Comparison of ENCODE assay signal across 13 mouse cellular contexts in genomic region chr12:108936834-108937233, GRCm38 (mm10). TPM values are rescaled to one million over a fixed set of nuclear protein-coding genes. Genes with fewer than 3 reads are reported as not detected.
DNase-seq lines count a peak whose midpoint lies in the region; ATAC-seq and TF ChIP-seq lines count a peak whose summit lies in the region.
"Had no signal": no experiment of that assay in that cellular context is flagged by ENCODE, and none has a peak within 500 bp of the region (broad histone marks: within the 10 kb centered on the region; RNA-seq: fewer than 3 reads in every experiment).

No protein-coding gene starts in this region.

- TF ChIP-seq EP300 in CH12.LX (IDR thresholded peaks at IDR 0.05; ENCODE audit: low read length): no peak

- H3K36me3 ChIP-seq in CH12.LX (replicated peaks in 1 of 2; ENCODE audit: control insufficient read depth in 1 of 2, insufficient read depth in 1 of 2, low read length in 1 of 2): peaks cover 0 to 41% of the 10 kb centered on the region in 2 experiments
- H3K36me3 ChIP-seq: hindbrain, embryonic 10.5 days; intestine, embryonic 15.5 days; liver, embryonic 15.5 days had no signal

- no peak for TF ChIP-seq CTCF in CH12.LX (conservative IDR thresholded peaks at IDR 0.05 in 1 of 2, IDR thresholded peaks at IDR 0.05 in 1 of 2; ENCODE audit: low read depth in 2 of 2, low read length in 2 of 2)

- TF ChIP-seq POLR2A in CH12.LX (IDR thresholded peaks at IDR 0.05; ENCODE audit: low read depth, low read length): no peak

- H3K79me2 ChIP-seq in CH12.LX (replicated peaks; ENCODE audit: control insufficient read depth, extremely low read depth, insufficient read depth, poor library complexity, severe bottlenecking): no peaks in the 10 kb centered on the region

- dilution Hi-C loops in CH12.LX (cut with MboI; ENCODE audit: extremely low pct_ligation_motif_present, extremely low pct_unique_long_range_greater_than_20kb, low sequenced_read_pairs): no loop called here

- peaks cover 0 to 25% of the 10 kb centered on the region in 2 experiments; a peak in 2 of 4 replicates for H3K4me1 ChIP-seq in CH12.LX (ENCODE audit: control insufficient read depth in 1 of 2, insufficient read depth in 2 of 2)
- H3K4me1 ChIP-seq: intestine, embryonic 15.5 days; liver, embryonic 15.5 days had no signal

- no peak for TF ChIP-seq RAD21 in CH12.LX (IDR thresholded peaks at IDR 0.05; ENCODE audit: low read depth, low read length)

- H3K9me3 ChIP-seq in CH12.LX (replicated peaks; ENCODE audit: low read length): no peaks in the 10 kb centered on the region
- H3K9me3 ChIP-seq: hindbrain, embryonic 10.5 days; intestine, embryonic 15.5 days; liver, embryonic 15.5 days had no signal

- no peak overlapping the region for H3K4me2 ChIP-seq in CH12.LX (ENCODE audit: insufficient read depth, low read depth, poor library complexity, severe bottlenecking)
- H3K4me2 ChIP-seq: intestine, embryonic 15.5 days; liver, embryonic 15.5 days had no signal

- ATAC-seq in common myeloid progenitor, adult 5-6 weeks (replicated peaks; ENCODE audit: low read depth, poor library complexity, severe bottlenecking): peak; percentile 34
- ATAC-seq in megakaryocyte progenitor cell, adult 5-6 weeks (replicated peaks; ENCODE audit: poor library complexity): peak; percentile 38
- no peak for ATAC-seq in erythroblast, adult 5-6 weeks (replicated peaks; ENCODE audit: low FRiP score, poor library complexity, severe bottlenecking)
- ATAC-seq: intestine, embryonic 15.5 days had no signal

- H3K27ac ChIP-seq in CH12.LX (ENCODE audit: insufficient read depth, low read depth): no peak overlapping the region
- H3K27ac ChIP-seq: intestine, embryonic 15.5 days; liver, embryonic 15.5 days had no signal

- no peak overlapping the region for H3K9ac ChIP-seq in CH12.LX (ENCODE audit: insufficient read depth, low read depth)
- H3K9ac ChIP-seq: intestine, embryonic 15.5 days; liver, embryonic 15.5 days had no signal

- intact Hi-C loops in heart, postnatal 25 days (cut with DNase I): no loop called here

- H3K27me3 ChIP-seq in CH12.LX (replicated peaks): no peaks in the 10 kb centered on the region
- H3K27me3 ChIP-seq: intestine, embryonic 15.5 days; liver, embryonic 15.5 days had no signal

- in situ Hi-C loops in CH12.LX (cut with MboI; ENCODE audit: low pct_ligation_motif_present, low pct_unique_long_range_greater_than_20kb, low sequenced_read_pairs): no loop called here

- no peak overlapping the region for H3K4me3 ChIP-seq in CH12.LX (replicated peaks in 1 of 3; ENCODE audit: low read depth in 2 of 3, low read length in 2 of 3, poor library complexity in 1 of 3)
- H3K4me3 ChIP-seq: hindbrain, embryonic 10.5 days; intestine, embryonic 15.5 days; liver, embryonic 15.5 days had no signal

- DNase-seq in heart, adult 9 months (ENCODE audit: low spot score in 2 of 2): peak; percentile 38 to 45
- no peak for DNase-seq in heart, postnatal 25 days (ENCODE audit: low spot score)
- peak; percentile 9 for DNase-seq in CH12.LX (ENCODE audit: extremely low read depth)
- DNase-seq in embryo, embryonic 10.5 days (ENCODE audit: low spot score): no peak
- DNase-seq: adrenal gland, adult 8-10 months; cerebellum, adult 9-10 months; kidney, postnatal 4 days had no signal

TF ChIP-seq in CH12.LX, 34 proteins besides CTCF, POLR2A, EP300 and RAD21:
- TF ChIP-seq MEF2A (IDR thresholded peaks at IDR 0.05; ENCODE audit: borderline replicate concordance, low read depth, low read length): no peak
- TF ChIP-seq E2F4 (IDR thresholded peaks at IDR 0.05; ENCODE audit: insufficient replicate concordance, low read depth, low read length): no peak
- 0 out of 2 replicates have a peak, but pooled peaks have one; percentile 12 for TF ChIP-seq ETS1 (conservative IDR thresholded peaks at IDR 0.05; ENCODE audit: low read depth, low read length)
- TF ChIP-seq MYC (IDR thresholded peaks at IDR 0.05; ENCODE audit: low read depth, low read length): no peak
- no peak for TF ChIP-seq KAT2A (IDR thresholded peaks at IDR 0.05; ENCODE audit: insufficient replicate concordance, low read length)
- no peak for TF ChIP-seq USF2 (conservative IDR thresholded peaks at IDR 0.05; ENCODE audit: low read depth, low read length)

RNA-seq across cellular contexts. Expression of gene Wars, which starts 42.9 kb away (rescaled TPM):
- 10 to 100 TPM; 33.6 to 35.8 TPM for total RNA-seq in heart, postnatal 25 days (2021)
- total RNA-seq in CH12.LX (2012; rRNA removed) (73.5 and 76.9 TPM in 2 replicates), CH12.LX (2014; rRNA removed) (83.0 and 88.0 TPM in 2 replicates)
- 85.5 and 93.5 TPM in 2 replicates for polyA plus RNA-seq in CH12.LX (2012; ENCODE audit: insufficient read length, low read depth)
- total RNA-seq in common myeloid progenitor, adult 5-6 weeks (2017): 40.2 and 48.6 TPM in 2 replicates
- total RNA-seq in megakaryocyte progenitor cell, adult 5-6 weeks (2015): 25.1 and 32.0 TPM in 2 replicates
- total RNA-seq in megakaryocyte progenitor cell, adult 5-6 weeks (2017): 53.3 and 59.3 TPM in 2 replicates
- total RNA-seq in erythroblast, adult 5-6 weeks (2015; ENCODE audit: low replicate concordance): 8.2 and 9.4 TPM in 2 replicates
- total RNA-seq in erythroblast, adult 5-6 weeks (2017; ENCODE audit: low replicate concordance): 8.2 and 8.9 TPM in 2 replicates

RNA-seq across cellular contexts. Expression of gene Wdr25, which starts 43.4 kb away (rescaled TPM):
- total RNA-seq in heart, postnatal 25 days (2021): 1 to 10 TPM; 3.9 TPM
- total RNA-seq in CH12.LX (2012; rRNA removed): 8.7 and 12.4 TPM in 2 replicates
- total RNA-seq in CH12.LX (2014; rRNA removed): 8.3 and 11.0 TPM in 2 replicates
- 10.8 and 17.8 TPM in 2 replicates for polyA plus RNA-seq in CH12.LX (2012; ENCODE audit: insufficient read length, low read depth)
- total RNA-seq in common myeloid progenitor, adult 5-6 weeks (2017): 0.82 and 13.5 TPM in 2 replicates
- total RNA-seq in megakaryocyte progenitor cell, adult 5-6 weeks (2015): 2.1 and 3.0 TPM in 2 replicates
- 3.9 and 4.7 TPM in 2 replicates for total RNA-seq in megakaryocyte progenitor cell, adult 5-6 weeks (2017)
- total RNA-seq in erythroblast, adult 5-6 weeks (2015; ENCODE audit: low replicate concordance): not detected in 2 replicates
- 1.4 and 6.4 TPM in 2 replicates for total RNA-seq in erythroblast, adult 5-6 weeks (2017; ENCODE audit: low replicate concordance)

Comparison
In these comparisons a context has a peak if more than half of its experiments do, and no peak if none do; other contexts are left out.
1. DNase-seq: peak in heart, adult 9 months (2 of 2) and CH12.LX (single experiment); none in heart, postnatal 25 days (single experiment) and embryo, embryonic 10.5 days (single experiment).